Mouse (Mus musculus) midbrain, postnatal 0 days (tissue): ENCODE results near the gene Ccm2. TPM values are rescaled to one million over a fixed set of nuclear protein-coding genes. Genes with fewer than 3 reads are reported as not detected.
A peak's percentile ranks its signal among the peaks of the same experiment; 100 is the strongest.

ENCODE experiments used
- ATAC-seq: fragments of 200-750 bp; cut with Nextera tagmentation; 2 replicates; pipeline ENCODE4 v1.8.0; 2017; ENCODE audit warnings: moderate number of reproducible peaks, mild to moderate bottlenecking, moderate TSS enrichment, moderate library complexity; ENCODE audit not compliant: low FRiP score
- DNase-seq: peaks from one replicate; pipeline ENCODE4 v3.0.0-alpha.2; 2015; ENCODE audit warnings: low spot score
- H3K27ac ChIP-seq: fragments of 300-500 bp; sonication (generic); 2 replicates; pipeline ENCODE4 v1.5.1; 2014; ENCODE audit warnings: low read depth, mild to moderate bottlenecking, low read length, mixed read lengths
- H3K27me3 ChIP-seq: fragments of 300-500 bp; sonication (generic); 2 replicates; pipeline ENCODE4 v1.6.1; 2014; ENCODE audit warnings: low read length, control low read depth, mixed read lengths; ENCODE audit not compliant: insufficient read depth
- H3K36me3 ChIP-seq: fragments of 300-500 bp; sonication (generic); 2 replicates; pipeline ENCODE4 v1.6.1; 2014; ENCODE audit warnings: low read length, control low read depth, mixed read lengths; ENCODE audit not compliant: insufficient read depth
- H3K4me1 ChIP-seq: fragments of 300-500 bp; sonication (generic); 2 replicates; pipeline ENCODE4 v1.6.1; 2014; ENCODE audit warnings: mild to moderate bottlenecking, control low read depth, antibody characterized with exemption, low read length, mixed read lengths; ENCODE audit not compliant: insufficient read depth
- H3K4me2 ChIP-seq: fragments of 300-500 bp; sonication (generic); 2 replicates; pipeline ENCODE4 v1.6.1; 2014; ENCODE audit warnings: low read depth, mild to moderate bottlenecking, low read length, mixed read lengths; ENCODE audit not compliant: poor library complexity, severe bottlenecking
- H3K4me3 ChIP-seq: fragments of 300-500 bp; sonication (generic); 2 replicates; pipeline ENCODE4 v1.5.1; 2014; ENCODE audit warnings: low read depth, mild to moderate bottlenecking, low read length, moderate library complexity
- H3K9ac ChIP-seq: fragments of 300-500 bp; sonication (generic); replicated peaks from 2 replicates; pipeline ENCODE4 v1.6.1; 2014; ENCODE audit warnings: mild to moderate bottlenecking, low read length, moderate library complexity, mixed read lengths; ENCODE audit not compliant: poor library complexity, severe bottlenecking
- H3K9me3 ChIP-seq: fragments of 300-500 bp; sonication (generic); 2 replicates; pipeline ENCODE4 v1.6.1; 2016; ENCODE audit warnings: low read length, control low read depth
- CTCF ChIP-seq: IDR thresholded peaks from 2 replicates; pipeline ENCODE4 v1.5.1; 2016; ENCODE audit warnings: antibody characterized with exemption, mild to moderate bottlenecking
- WGBS: fragments of 180-500 bp; shearing (Covaris S2); extraction: QIAGEN DNeasy Blood & Tissue Kit; methylation state at CpG from one replicate; pipeline ENCODE4 v1.1.7; 2014; 5-methylcytosine and 5-hydroxymethylcytosine counted together
- polyA plus RNA-seq: library from polyadenylated mRNA; unstranded; fragments of >200 nt; fragmentation: Nextera tagmentation; extraction: Ambion mirVana; gene quantifications from 2 replicates; pipeline ENCODE4 v1.2.1, GENCODE M21; 2015
- total RNA-seq: library from RNA; depleted of rRNA; stranded (reverse); fragments of >200 nt; gene quantifications from 2 replicates; pipeline ENCODE4 v1.2.3, GENCODE M21; 2014

The Ccm2 gene
- total and polyA plus RNA-seq, 2 experiments from 2014 or later = 64.3 to 71.3 TPM

GRCm38 (mm10) chr11:6508269-6508876, 38.3 kb upstream of the Ccm2 start:
- ATAC-seq (no peak), DNase-seq (no peak)
- WGBS = 57% methylated on average over 1 of the region's 1 CpGs
- Histone ChIP-seq H3K27me3 (no peaks in the 10 kb centered on the region), H3K27ac (no peak overlapping the region), H3K36me3 (no peaks in the 10 kb centered on the region), H3K9ac (no peak overlapping the region), H3K4me3 (no peak overlapping the region), H3K4me1 (no peaks in the 10 kb centered on the region), H3K4me2 (no peak overlapping the region), H3K9me3 (no peaks in the 10 kb centered on the region)
- TF ChIP-seq CTCF = no peak

- no peak for TF ChIP-seq CTCF
- no peaks in the 10 kb centered on the region for H3K27me3 ChIP-seq
- H3K4me2 ChIP-seq = no peak overlapping the region
- no peaks in the 10 kb centered on the region for H3K36me3 ChIP-seq
- H3K9me3 ChIP-seq = no peaks in the 10 kb centered on the region
- no peak overlapping the region for H3K9ac ChIP-seq
- WGBS = 47% methylated on average over 7 of the region's 7 CpGs
- ATAC-seq (no peak), DNase-seq (peak; percentile 58)
- H3K27ac ChIP-seq = no peak overlapping the region
- no peak overlapping the region for H3K4me3 ChIP-seq
- H3K4me1 ChIP-seq = no peaks in the 10 kb centered on the region
These were observed 31.9 kb upstream of the Ccm2 start for GRCm38 (mm10) chr11:6514837-6515236.

GRCm38 (mm10) chr11:6519491-6520033, 27.1 kb upstream of the Ccm2 start:
- ATAC-seq (no peak), DNase-seq (no peak)
- H3K4me3 ChIP-seq = no peak overlapping the region
- peaks cover 2% of the 10 kb centered on the region for H3K36me3 ChIP-seq
- TF ChIP-seq CTCF = no peak
- H3K9me3 ChIP-seq = no peaks in the 10 kb centered on the region
- no peak overlapping the region for H3K27ac ChIP-seq
- no peak overlapping the region for H3K9ac ChIP-seq
- WGBS = 73% methylated on average over 11 of the region's 11 CpGs
- no peak overlapping the region for H3K4me2 ChIP-seq
- no peaks in the 10 kb centered on the region for H3K4me1 ChIP-seq
- no peaks in the 10 kb centered on the region for H3K27me3 ChIP-seq

- WGBS = 75% methylated on average over 7 of the region's 7 CpGs
- Histone ChIP-seq H3K4me3 (no peak within 1 kb of the TSS), H3K27me3 (no peaks in the 10 kb centered on the region), H3K9ac (no peak within 1 kb of the TSS), H3K27ac (no peak within 1 kb of the TSS), H3K4me2 (no peak within 1 kb of the TSS), H3K4me1 (no peaks in the 10 kb centered on the region), H3K9me3 (no peaks in the 10 kb centered on the region), H3K36me3 (peaks cover 11% of the 10 kb centered on the region)
- ATAC-seq (no peak), DNase-seq (no peak)
- TF ChIP-seq CTCF = no peak
These were observed 26.0 kb upstream of the Ccm2 start, which contains the start of gene Myo1g for GRCm38 (mm10) chr11:6520507-6521173. Myo1g (minus strand) TSS chr11:6520965.

- WGBS = 80% methylated on average over 9 of the region's 9 CpGs
- no peaks in the 10 kb centered on the region for H3K4me1 ChIP-seq
These were observed 23.7 kb upstream of the Ccm2 start for GRCm38 (mm10) chr11:6522782-6523525.

More at GRCm38 (mm10) chr11:6522782-6523525, 23.7 kb upstream of the Ccm2 start:
- no peak overlapping the region for H3K27ac ChIP-seq
- no peak overlapping the region for H3K9ac ChIP-seq
- DNase-seq (no peak), ATAC-seq (no peak)
- H3K27me3 ChIP-seq = no peaks in the 10 kb centered on the region
- no peak for TF ChIP-seq CTCF
- H3K4me2 ChIP-seq = no peak overlapping the region
- peaks cover 19% of the 10 kb centered on the region for H3K36me3 ChIP-seq
- no peak overlapping the region for H3K4me3 ChIP-seq
- H3K9me3 ChIP-seq = no peaks in the 10 kb centered on the region
